Comparison of ENCODE assay signal across 8 mouse cellular contexts in the genomic region with DNA sequence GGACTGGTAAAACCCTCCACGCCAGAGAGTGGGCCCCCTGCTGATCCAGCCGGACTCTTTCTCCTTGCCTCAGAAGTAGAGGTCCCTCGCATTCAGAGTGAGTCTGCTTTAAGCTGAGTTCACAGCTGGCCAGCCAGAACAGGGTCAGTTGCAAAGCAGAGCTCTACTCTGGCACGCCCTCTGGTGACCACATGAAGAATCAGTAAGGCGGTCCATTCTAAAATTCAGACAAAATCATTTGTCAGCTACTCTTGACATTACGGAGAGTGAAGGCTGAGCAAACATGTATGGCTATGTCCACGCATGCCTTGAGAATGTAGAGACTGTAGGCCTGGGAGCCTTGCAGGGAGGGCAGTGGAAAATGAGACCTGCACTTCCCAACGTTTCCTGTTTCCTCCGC. TPM values are rescaled to one million over a fixed set of nuclear protein-coding genes. Genes with fewer than 3 reads are reported as not detected.
DNase-seq lines count a peak whose midpoint lies in the region; ATAC-seq and TF ChIP-seq lines count a peak whose summit lies in the region.

No protein-coding gene starts in this region.

- no peak for TF ChIP-seq EP300 in ES-Bruce4 (IDR thresholded peaks at IDR 0.05; ENCODE audit: insufficient read depth, low read depth, low read length)

- no peak overlapping the region for H3K27ac ChIP-seq in ES-Bruce4 (ENCODE audit: insufficient read depth, low read length)
- no peak overlapping the region for H3K27ac ChIP-seq in embryonic facial prominence, embryonic 11.5 days (replicated peaks; ENCODE audit: low read depth, low read length)

- H3K36me3 ChIP-seq in ES-Bruce4 (ENCODE audit: control insufficient read depth, insufficient read depth, low read length, poor library complexity, severe bottlenecking) = no peaks in the 10 kb centered on the region; the same call in 1 of the 2 replicates
- no peaks in the 10 kb centered on the region; the same call in 1 of the 2 replicates for H3K36me3 ChIP-seq in embryonic facial prominence, embryonic 11.5 days (replicated peaks; ENCODE audit: control insufficient read depth, insufficient read depth, low read depth, low read length)

- H3K4me2 ChIP-seq in embryonic facial prominence, embryonic 11.5 days (ENCODE audit: low read depth, low read length) = no peak overlapping the region

- H3K9ac ChIP-seq in ES-Bruce4 (ENCODE audit: low read depth, poor library complexity, severe bottlenecking) = no peak overlapping the region
- no peak overlapping the region for H3K9ac ChIP-seq in embryonic facial prominence, embryonic 11.5 days (replicated peaks; ENCODE audit: low read length)

- TF ChIP-seq CTCF in ES-Bruce4 (IDR thresholded peaks at IDR 0.05; ENCODE audit: low read depth, low read length) = peak; percentile 76

- TF ChIP-seq POLR2A in ES-Bruce4 (IDR thresholded peaks at IDR 0.05; ENCODE audit: insufficient read depth, low read length) = no peak

- 15% methylated on average over 9 of the region's 9 CpGs for WGBS in embryonic facial prominence, embryonic 11.5 days

- no peaks in the 10 kb centered on the region for H3K9me3 ChIP-seq in ES-Bruce4 (replicated peaks; ENCODE audit: control insufficient read depth, insufficient read depth, low read length, poor library complexity, severe bottlenecking)
- H3K9me3 ChIP-seq in embryonic facial prominence, embryonic 11.5 days (replicated peaks; ENCODE audit: control insufficient read depth, low read length) = no peaks in the 10 kb centered on the region

- H3K4me3 ChIP-seq in ES-Bruce4 (ENCODE audit: low read depth, low read length) = no peak overlapping the region
- no peak overlapping the region for H3K4me3 ChIP-seq in embryonic facial prominence, embryonic 11.5 days (ENCODE audit: low read depth, low read length)

- DNase-seq in adrenal gland, postnatal 25 days = peak; percentile 72
- DNase-seq in embryonic facial prominence, embryonic 11.5 days (ENCODE audit: low spot score) = peak; percentile 77
- DNase-seq in heart, postnatal 10 days = peak; percentile 80 to 88
- peak; percentile 42 for DNase-seq in layer of hippocampus, adult 9-11 months
- peak; percentile 83 for DNase-seq in lung, postnatal 25 days (ENCODE audit: low spot score)
- peak; percentile 49 for DNase-seq in retina, postnatal 7 days (ENCODE audit: low read depth, low spot score)
- peak; percentile 86 for DNase-seq in urinary bladder, postnatal 14 days (ENCODE audit: low spot score)

- 0 out of 2 replicates have a peak, but pooled peaks have one; percentile 30 for ATAC-seq in embryonic facial prominence, embryonic 11.5 days (replicated peaks; ENCODE audit: insufficient number of reproducible peaks, low FRiP score, low TSS enrichment, low read depth)

- intact Hi-C loops in heart, postnatal 10 days (cut with DNase I) = loop anchor here (1.0 to 2.0 kb wide), 2 partner anchors 25 to 96 kb away; no protein-coding TSS in a partner anchor

- no peaks in the 10 kb centered on the region for H3K4me1 ChIP-seq in ES-Bruce4 (ENCODE audit: control insufficient read depth, insufficient read depth, low read length)
- no peaks in the 10 kb centered on the region for H3K4me1 ChIP-seq in embryonic facial prominence, embryonic 11.5 days (ENCODE audit: control insufficient read depth, insufficient read depth, low read length)

- H3K27me3 ChIP-seq in ES-Bruce4 (ENCODE audit: control insufficient read depth, insufficient read depth, low read length, poor library complexity, severe bottlenecking) = no peaks in the 10 kb centered on the region
- H3K27me3 ChIP-seq in embryonic facial prominence, embryonic 11.5 days (ENCODE audit: control insufficient read depth, insufficient read depth, low read length) = no peaks in the 10 kb centered on the region

RNA-seq across cellular contexts. Expression of a gene that starts 6.7 kb away (rescaled TPM):
- 67.1 and 67.2 TPM in 2 replicates for polyA plus RNA-seq in ES-Bruce4 (2011; ENCODE audit: insufficient read depth, insufficient read length, low read depth, missing spikeins)
- 49.8 and 52.2 TPM in 2 replicates for total RNA-seq in adrenal gland, postnatal 25 days (2021)
- polyA plus RNA-seq in embryonic facial prominence, embryonic 11.5 days (2014; fragmentation: Nextera tagmentation; extraction: Ambion mirVana) = 39.3 and 40.1 TPM in 2 replicates
- 10 to 100 TPM; 25.5 to 27.5 TPM for total RNA-seq in heart, postnatal 10 days (2021)

RNA-seq across cellular contexts. Expression of a gene that starts 9.1 kb away (rescaled TPM):
- polyA plus RNA-seq in ES-Bruce4 (2011; ENCODE audit: insufficient read depth, insufficient read length, low read depth, missing spikeins) = not detected in 2 replicates
- not detected in 2 replicates for total RNA-seq in adrenal gland, postnatal 25 days (2021)
- polyA plus RNA-seq in embryonic facial prominence, embryonic 11.5 days (2014; fragmentation: Nextera tagmentation; extraction: Ambion mirVana) = not detected in 2 replicates
- not detected for total RNA-seq in heart, postnatal 10 days (2021)

RNA-seq across cellular contexts. Expression of a gene that starts 52.2 kb away (rescaled TPM):
- not detected in 2 replicates for polyA plus RNA-seq in ES-Bruce4 (2011; ENCODE audit: insufficient read depth, insufficient read length, low read depth, missing spikeins)
- not detected in 2 replicates for total RNA-seq in adrenal gland, postnatal 25 days (2021)
- not detected in 2 replicates for polyA plus RNA-seq in embryonic facial prominence, embryonic 11.5 days (2014; fragmentation: Nextera tagmentation; extraction: Ambion mirVana)
- total RNA-seq in heart, postnatal 10 days (2021) = not detected
